Mouse (Mus musculus): ENCODE results near the gene Tango2.

Gene Tango2

GRCm38 (mm10) chr16:18383045-18383726 lies 35.3 kb upstream of the Tango2 start:
- no peak for DNase-seq

- DNase-seq, result no peak
Measured at GRCm38 (mm10) chr16:18381621-18382258, 33.8 kb upstream of the Tango2 start.

- no peak for DNase-seq
Measured at GRCm38 (mm10) chr16:18380495-18381063, 32.7 kb upstream of the Tango2 start.

- DNase-seq, result no peak
Measured at GRCm38 (mm10) chr16:18379338-18380001, 31.6 kb upstream of the Tango2 start.

- no peak for DNase-seq
Measured at GRCm38 (mm10) chr16:18378489-18378888, 30.6 kb upstream of the Tango2 start.

GRCm38 (mm10) chr16:18377203-18377602 lies 29.3 kb upstream of the Tango2 start:
- DNase-seq, result no peak

- DNase-seq, result no peak
Measured at GRCm38 (mm10) chr16:18376297-18376954, 28.5 kb upstream of the Tango2 start.

- no peak for DNase-seq
Measured at GRCm38 (mm10) chr16:18373632-18374031, 25.7 kb upstream of the Tango2 start.

GRCm38 (mm10) chr16:18370197-18370596 lies 22.3 kb upstream of the Tango2 start:
- DNase-seq, result no peak

GRCm38 (mm10) chr16:18366849-18367248 lies 18.9 kb upstream of the Tango2 start:
- DNase-seq, result no peak

GRCm38 (mm10) chr16:18362948-18363347 lies 15.0 kb upstream of the Tango2 start:
- no peak for DNase-seq

GRCm38 (mm10) chr16:18360151-18360805 lies 12.4 kb upstream of the Tango2 start:
- no peak for DNase-seq

GRCm38 (mm10) chr16:18357977-18358376 lies 10.1 kb upstream of the Tango2 start:
- no peak for DNase-seq

GRCm38 (mm10) chr16:18356961-18357360 lies 9.1 kb upstream of the Tango2 start:
- no peak for DNase-seq

GRCm38 (mm10) chr16:18353106-18353505 lies 5.2 kb upstream of the Tango2 start:
- no peak for DNase-seq

GRCm38 (mm10) chr16:18351313-18352055 lies 3.6 kb upstream of the Tango2 start:
- DNase-seq, result no peak

- DNase-seq, result no peak
Measured at GRCm38 (mm10) chr16:18349761-18350325, 1.9 kb upstream of the Tango2 start.

GRCm38 (mm10) chr16:18348601-18349175 lies 785 bp upstream of the Tango2 start:
- no peak for DNase-seq

- peak; percentile 87 for DNase-seq
Measured at GRCm38 (mm10) chr16:18345243-18345642, 2.7 kb downstream of the Tango2 start.

- DNase-seq, result peak; percentile 99
Measured at GRCm38 (mm10) chr16:18343778-18344177, 4.1 kb downstream of the Tango2 start.
